Mouse (Mus musculus): ENCODE measurements around the gene Mrtfa. TPM values are rescaled to one million over a fixed set of nuclear protein-coding genes. Genes with fewer than 3 reads are reported as not detected.

Gene Mrtfa
- 26.8 and 29.2 TPM in 2 replicates for polyA plus RNA-seq (2012; rRNA removed; ENCODE audit: low replicate concordance)

DNA sequence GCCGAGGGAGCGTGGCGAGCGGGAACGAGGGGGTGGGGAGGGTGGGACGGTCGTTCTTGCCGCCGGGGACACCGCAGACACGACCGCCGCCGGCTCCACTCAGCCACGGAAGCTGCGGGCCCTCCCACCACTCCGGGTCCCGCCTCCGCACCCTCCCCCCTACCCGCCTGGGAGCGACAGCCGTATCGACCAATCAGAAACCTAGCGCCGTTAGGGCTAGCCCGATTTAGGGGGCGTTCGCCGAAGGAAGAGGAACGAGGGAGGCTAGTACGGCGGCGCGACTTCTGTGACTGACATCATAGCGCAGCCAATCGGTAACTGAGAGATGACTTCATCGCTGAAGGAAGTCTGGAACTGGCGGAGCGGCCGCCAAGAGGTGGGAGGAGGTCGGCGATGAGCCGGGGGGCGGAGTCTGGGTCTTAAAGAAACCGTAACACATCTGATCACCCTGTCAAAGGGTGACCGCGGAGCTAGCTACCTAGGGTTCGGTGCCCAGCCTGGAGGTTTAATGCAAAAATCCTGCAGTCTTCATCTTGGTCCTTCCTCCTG, at the start of gene Mrtfa:
Gene Mrtfa, minus strand, starts transcription at position 128 of the 549 bp plus-strand sequence.

DNA sequence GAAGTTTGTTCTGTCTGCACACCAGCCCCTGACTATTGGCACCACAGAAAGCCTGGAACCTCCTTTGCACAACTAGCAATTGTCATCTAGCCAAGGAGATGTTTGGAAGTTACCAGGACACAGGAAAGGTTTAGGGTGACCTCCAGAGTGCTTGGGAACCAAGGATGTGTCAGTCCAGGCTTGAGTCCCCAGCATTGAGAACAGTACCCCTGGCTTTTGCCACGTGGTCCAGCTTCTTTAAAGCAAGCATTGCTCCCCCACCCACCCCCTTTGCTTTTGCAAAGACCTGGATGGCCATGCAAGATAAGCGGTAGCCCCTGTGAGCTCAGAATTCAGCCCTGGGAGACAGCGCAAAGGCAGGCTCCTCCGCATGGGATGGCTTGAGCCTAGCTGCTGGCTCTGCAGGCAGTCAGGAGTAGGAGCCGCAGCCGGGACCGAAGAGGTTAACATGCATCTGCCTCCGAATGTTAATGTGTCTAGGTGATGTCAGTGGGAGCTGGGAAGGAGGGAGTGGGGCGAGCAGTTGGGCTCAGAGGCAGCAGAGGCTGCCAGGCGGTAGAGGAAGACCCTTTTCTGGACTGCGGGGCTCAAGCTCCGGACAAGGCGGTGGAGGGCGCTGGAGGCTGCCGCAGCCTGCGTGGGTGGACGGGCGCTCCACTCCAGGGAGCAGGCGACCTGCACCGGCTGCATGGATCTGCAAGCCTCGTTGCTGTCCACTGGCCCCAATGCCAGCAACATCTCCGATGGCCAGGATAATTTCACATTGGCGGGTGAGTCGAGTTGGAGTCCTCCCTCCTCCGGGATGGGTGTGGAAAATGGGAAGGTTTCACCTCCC, 44.7 kb upstream of the Mrtfa start, which contains the start of gene Mchr1:
Gene Mchr1, plus strand, starts transcription at position 414 of the 835 bp plus-strand sequence.

DNA sequence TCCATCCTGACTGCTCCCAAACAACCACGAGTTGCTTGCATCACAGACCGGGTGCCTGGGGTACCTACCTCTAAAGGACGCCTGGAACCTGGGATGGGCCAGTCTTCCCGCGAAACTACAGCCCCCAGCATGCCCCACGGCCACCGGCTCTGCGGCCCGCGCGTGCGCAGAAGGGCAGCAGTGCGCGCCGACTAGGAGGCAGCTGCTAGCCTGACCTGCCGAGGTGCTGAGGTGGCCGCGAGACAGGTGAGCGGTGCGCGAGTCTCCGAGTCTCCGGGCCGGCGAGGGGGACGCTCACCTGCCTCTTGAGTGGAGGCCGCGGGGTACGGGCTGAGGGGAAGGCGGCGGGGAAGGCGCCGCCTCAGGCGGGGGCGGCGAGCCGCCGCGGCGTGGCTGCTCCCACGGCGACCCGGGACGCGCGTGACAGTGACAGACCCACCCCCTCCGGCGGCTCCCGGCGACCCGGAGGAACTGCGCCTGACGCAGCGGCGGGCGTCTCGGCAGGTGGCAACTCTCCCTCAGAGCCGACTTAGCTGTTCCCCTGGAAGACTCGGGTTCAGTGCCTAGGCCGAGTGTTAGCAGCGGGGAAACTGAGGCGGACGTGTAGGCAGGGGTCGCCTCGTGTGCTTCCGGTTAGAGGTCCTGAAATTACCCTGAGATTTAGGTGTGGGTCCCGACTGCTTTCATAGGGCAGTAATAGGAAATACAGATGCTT, 212.8 kb downstream of the Mrtfa start, which contains the start of gene Sgsm3:
Gene Sgsm3, plus strand, starts transcription at position 146 of the 715 bp plus-strand sequence.

Other genes with a start within 250 kb of the Mrtfa start
- 15.4 and 34.3 TPM in 2 replicates for gene Adsl, start 242.3 kb downstream of the Mrtfa start, polyA plus RNA-seq (2012; rRNA removed; ENCODE audit: low replicate concordance)
- 16.5 and 37.9 TPM in 2 replicates for gene Sgsm3, start 213.0 kb downstream of the Mrtfa start, polyA plus RNA-seq (2012; rRNA removed; ENCODE audit: low replicate concordance)
- 0.56 and 1.1 TPM in 2 replicates for gene Mchr1, start 44.7 kb upstream of the Mrtfa start, polyA plus RNA-seq (2012; rRNA removed; ENCODE audit: low replicate concordance)
- gene Slc25a17, start 170.1 kb upstream of the Mrtfa start, polyA plus RNA-seq (2012; rRNA removed; ENCODE audit: low replicate concordance): 5.6 and 10.0 TPM in 2 replicates
- gene St13, start 209.3 kb upstream of the Mrtfa start, polyA plus RNA-seq (2012; rRNA removed; ENCODE audit: low replicate concordance): 3.7 and 10.6 TPM in 2 replicates
- 1.2 and 3.5 TPM in 2 replicates for gene Xpnpep3, start 209.4 kb upstream of the Mrtfa start, polyA plus RNA-seq (2012; rRNA removed; ENCODE audit: low replicate concordance)
- 0.12 and 0.21 TPM in 2 replicates for gene Dnajb7, start 217.5 kb upstream of the Mrtfa start, polyA plus RNA-seq (2012; rRNA removed; ENCODE audit: low replicate concordance)